Mouse (Mus musculus): ENCODE results near the gene Plekhg2. TPM values are rescaled to one million over a fixed set of nuclear protein-coding genes. Genes with fewer than 3 reads are reported as not detected.

Gene Plekhg2
- polyA plus RNA-seq, 1 experiment, result 37.5 TPM

GRCm38 (mm10) chr7:28373131-28373581 is 757 bp upstream of the Plekhg2 start:
- TF ChIP-seq CTCF (IDR thresholded peaks at IDR 0.05; ENCODE audit: insufficient read depth, low read length), result peak; percentile 27; the same call in 1 of the 2 replicates
- TF ChIP-seq POLR2A (IDR thresholded peaks at IDR 0.05; ENCODE audit: borderline replicate concordance, extremely low read depth, low read depth, low read length), result no peak
- peak; percentile 72 for DNase-seq
- WGBS, result 0% methylated on average over 9 of the region's 9 CpGs
- peaks cover 7% of the 10 kb centered on the region; the same call in 1 of the 2 replicates for H3K4me1 ChIP-seq (ENCODE audit: control insufficient read depth, insufficient read depth, low read length)
- H3K4me3 ChIP-seq (replicated peaks; ENCODE audit: extremely low read depth, low read depth, low read length), result peak overlapping the region; percentile 71

- TF ChIP-seq POLR2A (IDR thresholded peaks at IDR 0.05; ENCODE audit: borderline replicate concordance, extremely low read depth, low read depth, low read length) (no peak), CTCF (IDR thresholded peaks at IDR 0.05; ENCODE audit: insufficient read depth, low read length) (no peak)
- WGBS, result 1% methylated on average over 38 of the region's 43 CpGs
- H3K4me3 ChIP-seq (replicated peaks; ENCODE audit: extremely low read depth, low read depth, low read length), result peak overlapping the region; percentile 68
- DNase-seq, result no peak
- peaks cover 7% of the 10 kb centered on the region; the same call in 1 of the 2 replicates for H3K4me1 ChIP-seq (ENCODE audit: control insufficient read depth, insufficient read depth, low read length)
Measured at GRCm38 (mm10) chr7:28371514-28371989, 847 bp downstream of the Plekhg2 start.

- TF ChIP-seq POLR2A (IDR thresholded peaks at IDR 0.05; ENCODE audit: borderline replicate concordance, extremely low read depth, low read depth, low read length) (no peak; the same call in 1 of the 2 replicates), CTCF (IDR thresholded peaks at IDR 0.05; ENCODE audit: insufficient read depth, low read length) (no peak)
- WGBS, result 5% methylated on average over 11 of the region's 11 CpGs
- H3K4me1 ChIP-seq (ENCODE audit: control insufficient read depth, insufficient read depth, low read length), result peaks cover 7% of the 10 kb centered on the region; the same call in 1 of the 2 replicates
- peak overlapping the region; percentile 68 for H3K4me3 ChIP-seq (replicated peaks; ENCODE audit: extremely low read depth, low read depth, low read length)
- DNase-seq, result peak; percentile 63
Measured at GRCm38 (mm10) chr7:28370977-28371513, 1.4 kb downstream of the Plekhg2 start.

- H3K4me1 ChIP-seq (ENCODE audit: control insufficient read depth, insufficient read depth, low read length), result peaks cover 7% of the 10 kb centered on the region; the same call in 1 of the 2 replicates
- 84% methylated on average over 14 of the region's 14 CpGs for WGBS
- TF ChIP-seq CTCF (IDR thresholded peaks at IDR 0.05; ENCODE audit: insufficient read depth, low read length) (no peak), POLR2A (IDR thresholded peaks at IDR 0.05; ENCODE audit: borderline replicate concordance, extremely low read depth, low read depth, low read length) (no peak)
- DNase-seq, result no peak
- H3K4me3 ChIP-seq (replicated peaks; ENCODE audit: extremely low read depth, low read depth, low read length), result no peak overlapping the region
Measured at GRCm38 (mm10) chr7:28370051-28370450, 2.3 kb downstream of the Plekhg2 start.

- no peak for TF ChIP-seq POLR2A (IDR thresholded peaks at IDR 0.05; ENCODE audit: borderline replicate concordance, extremely low read depth, low read depth, low read length)
- no peak for TF ChIP-seq CTCF (IDR thresholded peaks at IDR 0.05; ENCODE audit: insufficient read depth, low read length)
- 93% methylated on average over 16 of the region's 16 CpGs for WGBS
- Histone ChIP-seq H3K4me3 (replicated peaks; ENCODE audit: extremely low read depth, low read depth, low read length) (no peak overlapping the region), H3K4me1 (ENCODE audit: control insufficient read depth, insufficient read depth, low read length) (peaks cover 7% of the 10 kb centered on the region; the same call in 1 of the 2 replicates)
- DNase-seq, result no peak
Measured at GRCm38 (mm10) chr7:28368276-28368920, 4.0 kb downstream of the Plekhg2 start.

GRCm38 (mm10) chr7:28367663-28368275 is 4.6 kb downstream of the Plekhg2 start:
- no peak for DNase-seq
- Histone ChIP-seq H3K4me1 (ENCODE audit: control insufficient read depth, insufficient read depth, low read length) (peaks cover 7% of the 10 kb centered on the region; the same call in 1 of the 2 replicates), H3K4me3 (replicated peaks; ENCODE audit: extremely low read depth, low read depth, low read length) (no peak overlapping the region)
- no peak for TF ChIP-seq POLR2A (IDR thresholded peaks at IDR 0.05; ENCODE audit: borderline replicate concordance, extremely low read depth, low read depth, low read length)
- no peak for TF ChIP-seq CTCF (IDR thresholded peaks at IDR 0.05; ENCODE audit: insufficient read depth, low read length)
- 85% methylated on average over 16 of the region's 16 CpGs for WGBS

GRCm38 (mm10) chr7:28362441-28363060 is 9.8 kb downstream of the Plekhg2 start:
- no peak for DNase-seq
- TF ChIP-seq CTCF (IDR thresholded peaks at IDR 0.05; ENCODE audit: insufficient read depth, low read length) (no peak), POLR2A (IDR thresholded peaks at IDR 0.05; ENCODE audit: borderline replicate concordance, extremely low read depth, low read depth, low read length) (no peak)

GRCm38 (mm10) chr7:28361647-28362341 is 10.6 kb downstream of the Plekhg2 start:
- no peak overlapping the region for H3K4me3 ChIP-seq (replicated peaks; ENCODE audit: extremely low read depth, low read depth, low read length)
- no peak for TF ChIP-seq POLR2A (IDR thresholded peaks at IDR 0.05; ENCODE audit: borderline replicate concordance, extremely low read depth, low read depth, low read length)
- no peak for TF ChIP-seq CTCF (IDR thresholded peaks at IDR 0.05; ENCODE audit: insufficient read depth, low read length)
- DNase-seq, result no peak
- WGBS, result 92% methylated on average over 20 of the region's 20 CpGs
- H3K4me1 ChIP-seq (ENCODE audit: control insufficient read depth, insufficient read depth, low read length), result peaks cover 13% of the 10 kb centered on the region

More at GRCm38 (mm10) chr7:28362441-28363060, 9.8 kb downstream of the Plekhg2 start:
- 73% methylated on average over 16 of the region's 16 CpGs for WGBS
- H3K4me1 ChIP-seq (ENCODE audit: control insufficient read depth, insufficient read depth, low read length), result peaks cover 8% of the 10 kb centered on the region
- H3K4me3 ChIP-seq (replicated peaks; ENCODE audit: extremely low read depth, low read depth, low read length), result no peak overlapping the region
